Mouse (Mus musculus) forebrain, embryonic 14.5 days (tissue): ENCODE data around the gene Reep6. TPM values are rescaled to one million over a fixed set of nuclear protein-coding genes. Genes with fewer than 3 reads are reported as not detected.
A peak's percentile ranks its signal among the peaks of the same experiment; 100 is the strongest.

ENCODE experiments used
- ATAC-seq: fragments of 200-750 bp; cut with Nextera tagmentation; 2 replicates; pipeline ENCODE4 v1.8.0; 2017; ENCODE audit warnings: mild to moderate bottlenecking, moderate library complexity
- DNase-seq: peaks from one replicate; pipeline ENCODE4 v3.0.0-alpha.2; 2015; ENCODE audit warnings: low spot score
- H3K27ac ChIP-seq: fragments of 300-500 bp; sonication (generic); 2 replicates; pipeline ENCODE4 v1.5.1; 2014; ENCODE audit warnings: low read depth, mild to moderate bottlenecking, control low read depth, low read length, moderate library complexity
- H3K27me3 ChIP-seq: fragments of 300-500 bp; sonication (generic); replicated peaks from 2 replicates; pipeline ENCODE4 v1.6.1; 2014; ENCODE audit warnings: low read length, control low read depth, mixed read lengths; ENCODE audit not compliant: control insufficient read depth, insufficient read depth
- H3K36me3 ChIP-seq: fragments of 300-500 bp; sonication (generic); 2 replicates; pipeline ENCODE4 v1.6.1; 2014; ENCODE audit warnings: low read length, control low read depth; ENCODE audit not compliant: control insufficient read depth, insufficient read depth
- H3K4me1 ChIP-seq: fragments of 300-500 bp; sonication (generic); 2 replicates; pipeline ENCODE4 v1.6.1; 2014; ENCODE audit warnings: antibody characterized with exemption, low read length, control low read depth; ENCODE audit not compliant: control insufficient read depth, insufficient read depth
- H3K4me2 ChIP-seq: fragments of 300-500 bp; sonication (generic); 2 replicates; pipeline ENCODE4 v1.6.1; 2014; ENCODE audit warnings: mild to moderate bottlenecking, control low read depth, low read length
- H3K4me3 ChIP-seq: fragments of 300-500 bp; sonication (generic); 2 replicates; pipeline ENCODE4 v1.5.1; 2014; ENCODE audit warnings: low read depth, low read length, control low read depth
- H3K9ac ChIP-seq: fragments of 300-500 bp; sonication (generic); 2 replicates; pipeline ENCODE4 v1.6.1; 2014; ENCODE audit warnings: mild to moderate bottlenecking, low read length, control low read depth, moderate library complexity
- H3K9me3 ChIP-seq: fragments of 300-500 bp; sonication (generic); replicated peaks from 2 replicates; pipeline ENCODE4 v1.6.1; 2016; ENCODE audit warnings: low read length, control low read depth, mixed read lengths; ENCODE audit not compliant: control insufficient read depth
- WGBS: fragments of 180-500 bp; shearing (Covaris S2); extraction: QIAGEN DNeasy Blood & Tissue Kit; methylation state at CpG from one replicate; pipeline ENCODE4 v1.1.7; 2014; 5-methylcytosine and 5-hydroxymethylcytosine counted together
- polyA plus RNA-seq: library from polyadenylated mRNA; unstranded; fragments of >200 nt; fragmentation: Nextera tagmentation; extraction: Ambion mirVana; gene quantifications from 2 replicates; pipeline ENCODE4 v1.2.1, GENCODE M21; 2014

The Reep6 gene
- polyA plus RNA-seq, 1 experiment from 2014 or later, result 2.3 TPM

- peak overlapping the region; percentile 74 for H3K4me3 ChIP-seq
- peak overlapping the region; percentile 75 for H3K4me2 ChIP-seq
- peaks cover 37% of the 10 kb centered on the region for H3K36me3 ChIP-seq
- 4% methylated on average over 13 of the region's 15 CpGs for WGBS
- DNase-seq (peak; percentile 49), ATAC-seq (peak; percentile 2; the same call in 1 of the 2 replicates)
- H3K9me3 ChIP-seq, result no peaks in the 10 kb centered on the region
- no peaks in the 10 kb centered on the region for H3K27me3 ChIP-seq
- peaks cover 39% of the 10 kb centered on the region for H3K4me1 ChIP-seq
- H3K27ac ChIP-seq, result peak overlapping the region; percentile 98
- H3K9ac ChIP-seq, result peak overlapping the region; percentile 99
Measured at GRCm38 (mm10) chr10:80299301-80299700, 30.5 kb upstream of the Reep6 start.

- WGBS, result 41% methylated on average over 10 of the region's 10 CpGs
- Histone ChIP-seq H3K27ac (peak overlapping the region; percentile 98), H3K4me1 (peaks cover 44% of the 10 kb centered on the region), H3K9ac (peak overlapping the region; percentile 99), H3K9me3 (no peaks in the 10 kb centered on the region), H3K27me3 (no peaks in the 10 kb centered on the region), H3K4me3 (peak overlapping the region; percentile 74), H3K36me3 (peaks cover 37% of the 10 kb centered on the region), H3K4me2 (peak overlapping the region; percentile 75)
- ATAC-seq, result no peak
- no peak for DNase-seq
Measured at GRCm38 (mm10) chr10:80299824-80300223, 29.9 kb upstream of the Reep6 start.

GRCm38 (mm10) chr10:80300672-80301181 is 29.0 kb upstream of the Reep6 start:
- no peaks in the 10 kb centered on the region for H3K9me3 ChIP-seq
- H3K4me1 ChIP-seq, result peaks cover 41% of the 10 kb centered on the region
- H3K4me2 ChIP-seq, result peak overlapping the region; percentile 75
- DNase-seq (peak; percentile 95), ATAC-seq (peak; percentile 76)
- no peaks in the 10 kb centered on the region for H3K27me3 ChIP-seq
- peaks cover 42% of the 10 kb centered on the region for H3K36me3 ChIP-seq
- peak overlapping the region; percentile 98 for H3K27ac ChIP-seq
- 5% methylated on average over 11 of the region's 11 CpGs for WGBS
- H3K4me3 ChIP-seq, result peak overlapping the region; percentile 74
- peak overlapping the region; percentile 99 for H3K9ac ChIP-seq

- ATAC-seq (no peak), DNase-seq (no peak)
- Histone ChIP-seq H3K36me3 (peaks cover 49% of the 10 kb centered on the region), H3K9me3 (no peaks in the 10 kb centered on the region), H3K27me3 (no peaks in the 10 kb centered on the region), H3K4me3 (peak overlapping the region; percentile 74), H3K4me2 (peak overlapping the region; percentile 75), H3K9ac (peak overlapping the region; percentile 99), H3K27ac (peak overlapping the region; percentile 98), H3K4me1 (peaks cover 39% of the 10 kb centered on the region)
- WGBS, result 71% methylated on average over 10 of the region's 10 CpGs
Measured at GRCm38 (mm10) chr10:80301256-80302081, 28.3 kb upstream of the Reep6 start.

- Histone ChIP-seq H3K27ac (peak overlapping the region; percentile 98), H3K4me2 (peak overlapping the region; percentile 75), H3K9ac (peak overlapping the region; percentile 99), H3K4me3 (peak overlapping the region; percentile 74), H3K4me1 (peaks cover 33% of the 10 kb centered on the region), H3K36me3 (peaks cover 55% of the 10 kb centered on the region), H3K27me3 (no peaks in the 10 kb centered on the region), H3K9me3 (no peaks in the 10 kb centered on the region)
- DNase-seq (no peak), ATAC-seq (no peak)
- WGBS, result 72% methylated on average over 5 of the region's 5 CpGs
Measured at GRCm38 (mm10) chr10:80302082-80302355, 27.7 kb upstream of the Reep6 start.

- ATAC-seq (no peak), DNase-seq (peak; percentile 52)
- Histone ChIP-seq H3K36me3 (peaks cover 59% of the 10 kb centered on the region), H3K9ac (peak overlapping the region; percentile 99), H3K4me2 (peak overlapping the region; percentile 75), H3K27ac (peak overlapping the region; percentile 98; the same call in 1 of the 2 replicates), H3K4me3 (peak overlapping the region; percentile 74), H3K4me1 (peaks cover 29% of the 10 kb centered on the region), H3K27me3 (no peaks in the 10 kb centered on the region), H3K9me3 (no peaks in the 10 kb centered on the region)
- 30% methylated on average over 9 of the region's 9 CpGs for WGBS
Measured at GRCm38 (mm10) chr10:80302471-80302881, 27.3 kb upstream of the Reep6 start.

GRCm38 (mm10) chr10:80304458-80304857 is 25.3 kb upstream of the Reep6 start:
- H3K36me3 ChIP-seq, result peaks cover 79% of the 10 kb centered on the region
- H3K4me2 ChIP-seq, result peak overlapping the region; percentile 1; the same call in 1 of the 2 replicates
- no peaks in the 10 kb centered on the region for H3K27me3 ChIP-seq
- 36% methylated on average over 12 of the region's 12 CpGs for WGBS
- H3K9ac ChIP-seq, result no peak overlapping the region
- H3K9me3 ChIP-seq, result no peaks in the 10 kb centered on the region
- H3K27ac ChIP-seq, result no peak overlapping the region
- ATAC-seq, result no peak
- peaks cover 20% of the 10 kb centered on the region for H3K4me1 ChIP-seq
- no peak for DNase-seq
- H3K4me3 ChIP-seq, result peak overlapping the region; percentile 4; the same call in 1 of the 2 replicates

- ATAC-seq (no peak), DNase-seq (no peak)
- Histone ChIP-seq H3K27ac (no peak overlapping the region), H3K9ac (no peak overlapping the region), H3K36me3 (peaks cover 83% of the 10 kb centered on the region), H3K27me3 (no peaks in the 10 kb centered on the region), H3K4me2 (peak overlapping the region; percentile 1; the same call in 1 of the 2 replicates), H3K9me3 (no peaks in the 10 kb centered on the region), H3K4me3 (peak overlapping the region; percentile 4; the same call in 1 of the 2 replicates), H3K4me1 (peaks cover 20% of the 10 kb centered on the region)
- WGBS, result 33% methylated on average over 25 of the region's 25 CpGs
Measured at GRCm38 (mm10) chr10:80304862-80305261, 24.9 kb upstream of the Reep6 start.

- no peak overlapping the region for H3K4me3 ChIP-seq
- H3K9me3 ChIP-seq, result no peaks in the 10 kb centered on the region
- no peak overlapping the region for H3K4me2 ChIP-seq
- H3K4me1 ChIP-seq, result no peaks in the 10 kb centered on the region
- H3K9ac ChIP-seq, result no peak overlapping the region
- DNase-seq, result no peak
- H3K36me3 ChIP-seq, result peaks cover 100% of the 10 kb centered on the region
- H3K27ac ChIP-seq, result no peak overlapping the region
- ATAC-seq, result no peak
- H3K27me3 ChIP-seq, result no peaks in the 10 kb centered on the region
- 90% methylated on average over 16 of the region's 16 CpGs for WGBS
Measured at GRCm38 (mm10) chr10:80311560-80311959, 18.2 kb upstream of the Reep6 start.
